Mouse (Mus musculus): Measurements from ENCODE around the gene Adgre5.

- TF ChIP-seq CTCF (IDR thresholded peaks at IDR 0.05; ENCODE audit: control insufficient read depth, insufficient read depth, insufficient read length) (no peak), CEBPB (IDR thresholded peaks at IDR 0.05; ENCODE audit: low read depth) (no peak), MYOG (IDR thresholded peaks at IDR 0.05; ENCODE audit: control insufficient read depth, extremely low read depth, insufficient read length) (no peak), USF1 (IDR thresholded peaks at IDR 0.05; ENCODE audit: low read depth) (no peak)
Observed at GRCm38 (mm10) chr8:83684517-83684916, 56.6 kb downstream of the Adgre5 start.

All from C2C12 (cell line).